Mouse (Mus musculus): ENCODE results near the gene Slc26a9. TPM values are rescaled to one million over a fixed set of nuclear protein-coding genes. Genes with fewer than 3 reads are reported as not detected.

Gene Slc26a9
- polyA plus RNA-seq, 1 experiment from 2014 or later, result 0.62 TPM

- H3K27ac ChIP-seq (ENCODE audit: low read depth, low read length), result no peak overlapping the region
- WGBS, result 27% methylated on average over 4 of the region's 4 CpGs
- no peak overlapping the region for H3K9ac ChIP-seq (ENCODE audit: low read depth, low read length)
- no peak for ATAC-seq (ENCODE audit: low FRiP score, low TSS enrichment)
- no peak overlapping the region for H3K4me2 ChIP-seq (replicated peaks; ENCODE audit: low read depth, low read length)
- no peaks in the 10 kb centered on the region for H3K4me1 ChIP-seq (ENCODE audit: control insufficient read depth, insufficient read depth, low read length)
- H3K9me3 ChIP-seq (ENCODE audit: control insufficient read depth, low read length), result no peaks in the 10 kb centered on the region
- no peaks in the 10 kb centered on the region for H3K36me3 ChIP-seq (ENCODE audit: control insufficient read depth, insufficient read depth, low read length)
- H3K4me3 ChIP-seq (ENCODE audit: low read length), result no peak overlapping the region
- H3K27me3 ChIP-seq (ENCODE audit: control insufficient read depth, insufficient read depth, low read length), result no peaks in the 10 kb centered on the region
These were observed 35.5 kb upstream of the Slc26a9 start for GRCm38 (mm10) chr1:131708338-131708737.

GRCm38 (mm10) chr1:131711518-131711917 lies 32.3 kb upstream of the Slc26a9 start:
- Histone ChIP-seq H3K9ac (ENCODE audit: low read depth, low read length) (no peak overlapping the region), H3K36me3 (ENCODE audit: control insufficient read depth, insufficient read depth, low read length) (no peaks in the 10 kb centered on the region), H3K4me3 (ENCODE audit: low read length) (no peak overlapping the region), H3K4me1 (ENCODE audit: control insufficient read depth, insufficient read depth, low read length) (no peaks in the 10 kb centered on the region), H3K27me3 (ENCODE audit: control insufficient read depth, insufficient read depth, low read length) (no peaks in the 10 kb centered on the region), H3K4me2 (replicated peaks; ENCODE audit: low read depth, low read length) (no peak overlapping the region), H3K9me3 (ENCODE audit: control insufficient read depth, low read length) (no peaks in the 10 kb centered on the region), H3K27ac (ENCODE audit: low read depth, low read length) (no peak overlapping the region)
- WGBS, result 75% methylated on average over 10 of the region's 10 CpGs
- ATAC-seq (ENCODE audit: low FRiP score, low TSS enrichment), result no peak

- no peaks in the 10 kb centered on the region for H3K9me3 ChIP-seq (ENCODE audit: control insufficient read depth, low read length)
- H3K4me3 ChIP-seq (ENCODE audit: low read length), result no peak overlapping the region
- H3K4me2 ChIP-seq (replicated peaks; ENCODE audit: low read depth, low read length), result no peak overlapping the region
- ATAC-seq (ENCODE audit: low FRiP score, low TSS enrichment), result 0 out of 2 replicates have a peak, but pooled peaks have one; percentile 21
- H3K4me1 ChIP-seq (ENCODE audit: control insufficient read depth, insufficient read depth, low read length), result no peaks in the 10 kb centered on the region
- no peak overlapping the region for H3K9ac ChIP-seq (ENCODE audit: low read depth, low read length)
- no peak overlapping the region for H3K27ac ChIP-seq (ENCODE audit: low read depth, low read length)
- H3K27me3 ChIP-seq (ENCODE audit: control insufficient read depth, insufficient read depth, low read length), result no peaks in the 10 kb centered on the region
- WGBS, result 31% methylated on average over 2 of the region's 2 CpGs
- H3K36me3 ChIP-seq (ENCODE audit: control insufficient read depth, insufficient read depth, low read length), result no peaks in the 10 kb centered on the region
These were observed 31.4 kb upstream of the Slc26a9 start for GRCm38 (mm10) chr1:131712386-131712785.

- H3K4me1 ChIP-seq (ENCODE audit: control insufficient read depth, insufficient read depth, low read length), result no peaks in the 10 kb centered on the region
- H3K4me2 ChIP-seq (replicated peaks; ENCODE audit: low read depth, low read length), result no peak overlapping the region
- no peak overlapping the region for H3K27ac ChIP-seq (ENCODE audit: low read depth, low read length)
- no peak overlapping the region for H3K4me3 ChIP-seq (ENCODE audit: low read length)
- no peaks in the 10 kb centered on the region for H3K27me3 ChIP-seq (ENCODE audit: control insufficient read depth, insufficient read depth, low read length)
- no peak for ATAC-seq (ENCODE audit: low FRiP score, low TSS enrichment)
- H3K36me3 ChIP-seq (ENCODE audit: control insufficient read depth, insufficient read depth, low read length), result no peaks in the 10 kb centered on the region
- H3K9me3 ChIP-seq (ENCODE audit: control insufficient read depth, low read length), result no peaks in the 10 kb centered on the region
- 70% methylated on average over 20 of the region's 20 CpGs for WGBS
- no peak overlapping the region for H3K9ac ChIP-seq (ENCODE audit: low read depth, low read length)
These were observed 29.2 kb upstream of the Slc26a9 start for GRCm38 (mm10) chr1:131714388-131715337.

GRCm38 (mm10) chr1:131718952-131719694 lies 24.7 kb upstream of the Slc26a9 start:
- no peak overlapping the region for H3K4me3 ChIP-seq (ENCODE audit: low read length)
- H3K27me3 ChIP-seq (ENCODE audit: control insufficient read depth, insufficient read depth, low read length), result no peaks in the 10 kb centered on the region
- ATAC-seq (ENCODE audit: low FRiP score, low TSS enrichment), result no peak
- no peaks in the 10 kb centered on the region for H3K4me1 ChIP-seq (ENCODE audit: control insufficient read depth, insufficient read depth, low read length)
- no peaks in the 10 kb centered on the region for H3K9me3 ChIP-seq (ENCODE audit: control insufficient read depth, low read length)
- no peak overlapping the region for H3K4me2 ChIP-seq (replicated peaks; ENCODE audit: low read depth, low read length)
- H3K36me3 ChIP-seq (ENCODE audit: control insufficient read depth, insufficient read depth, low read length), result no peaks in the 10 kb centered on the region
- no peak overlapping the region for H3K27ac ChIP-seq (ENCODE audit: low read depth, low read length)
- WGBS, result 65% methylated on average over 16 of the region's 16 CpGs
- H3K9ac ChIP-seq (ENCODE audit: low read depth, low read length), result no peak overlapping the region

- H3K9ac ChIP-seq (ENCODE audit: low read depth, low read length), result no peak overlapping the region
- no peak for ATAC-seq (ENCODE audit: low FRiP score, low TSS enrichment)
- 78% methylated on average over 3 of the region's 3 CpGs for WGBS
These were observed 21.8 kb upstream of the Slc26a9 start for GRCm38 (mm10) chr1:131721989-131722388.

GRCm38 (mm10) chr1:131723549-131723948 lies 20.3 kb upstream of the Slc26a9 start:
- Histone ChIP-seq H3K4me2 (replicated peaks; ENCODE audit: low read depth, low read length) (no peak overlapping the region), H3K4me3 (ENCODE audit: low read length) (no peak overlapping the region), H3K4me1 (ENCODE audit: control insufficient read depth, insufficient read depth, low read length) (no peaks in the 10 kb centered on the region), H3K9ac (ENCODE audit: low read depth, low read length) (no peak overlapping the region), H3K36me3 (ENCODE audit: control insufficient read depth, insufficient read depth, low read length) (no peaks in the 10 kb centered on the region), H3K27ac (ENCODE audit: low read depth, low read length) (no peak overlapping the region), H3K9me3 (ENCODE audit: control insufficient read depth, low read length) (no peaks in the 10 kb centered on the region), H3K27me3 (ENCODE audit: control insufficient read depth, insufficient read depth, low read length) (no peaks in the 10 kb centered on the region)
- 74% methylated on average over 4 of the region's 4 CpGs for WGBS
- no peak for ATAC-seq (ENCODE audit: low FRiP score, low TSS enrichment)

More at GRCm38 (mm10) chr1:131721989-131722388, 21.8 kb upstream of the Slc26a9 start:
- Histone ChIP-seq H3K27me3 (ENCODE audit: control insufficient read depth, insufficient read depth, low read length) (no peaks in the 10 kb centered on the region), H3K36me3 (ENCODE audit: control insufficient read depth, insufficient read depth, low read length) (no peaks in the 10 kb centered on the region), H3K4me3 (ENCODE audit: low read length) (no peak overlapping the region), H3K9me3 (ENCODE audit: control insufficient read depth, low read length) (no peaks in the 10 kb centered on the region), H3K27ac (ENCODE audit: low read depth, low read length) (no peak overlapping the region), H3K4me2 (replicated peaks; ENCODE audit: low read depth, low read length) (no peak overlapping the region), H3K4me1 (ENCODE audit: control insufficient read depth, insufficient read depth, low read length) (no peaks in the 10 kb centered on the region)

GRCm38 (mm10) chr1:131726586-131726985 lies 17.2 kb upstream of the Slc26a9 start:
- no peak for ATAC-seq (ENCODE audit: low FRiP score, low TSS enrichment)
- Histone ChIP-seq H3K4me3 (ENCODE audit: low read length) (no peak overlapping the region), H3K9ac (ENCODE audit: low read depth, low read length) (no peak overlapping the region), H3K4me1 (ENCODE audit: control insufficient read depth, insufficient read depth, low read length) (no peaks in the 10 kb centered on the region), H3K9me3 (ENCODE audit: control insufficient read depth, low read length) (no peaks in the 10 kb centered on the region), H3K4me2 (replicated peaks; ENCODE audit: low read depth, low read length) (no peak overlapping the region), H3K27ac (ENCODE audit: low read depth, low read length) (no peak overlapping the region), H3K36me3 (ENCODE audit: control insufficient read depth, insufficient read depth, low read length) (no peaks in the 10 kb centered on the region), H3K27me3 (ENCODE audit: control insufficient read depth, insufficient read depth, low read length) (no peaks in the 10 kb centered on the region)
- WGBS, result 53% methylated on average over 6 of the region's 6 CpGs
